Mouse (Mus musculus) myocyte (in vitro differentiated cells): ENCODE measurements around the gene 5730596B20Rik.

ENCODE experiments used
- MYOD1 ChIP-seq, 3 experiments: IDR thresholded peaks; one replicate each; pipeline ENCODE4 v1.6.1; 2011; ENCODE audit warnings: control low read depth in 2 of 3, low read depth in 2 of 3, mild to moderate bottlenecking in 2 of 3, moderate library complexity in 1 of 3; ENCODE audit not compliant: insufficient read length in 2 of 3, control insufficient read depth in 1 of 3
- POLR2A ChIP-seq: IDR thresholded peaks from one replicate; pipeline ENCODE4 v1.6.1; 2011; ENCODE audit warnings: low read depth, mild to moderate bottlenecking, control low read depth, moderate library complexity; ENCODE audit not compliant: insufficient read length
- REST ChIP-seq: IDR thresholded peaks from one replicate; pipeline ENCODE4 v1.6.1; 2011; ENCODE audit warnings: mild to moderate bottlenecking, control low read depth, moderate library complexity; ENCODE audit not compliant: insufficient read depth, insufficient read length
- SRF ChIP-seq: IDR thresholded peaks from one replicate; pipeline ENCODE4 v1.6.1; 2011; ENCODE audit warnings: low read depth; ENCODE audit not compliant: control insufficient read depth, insufficient read length
- TCF12 ChIP-seq: IDR thresholded peaks from one replicate; pipeline ENCODE4 v1.6.1; 2011; ENCODE audit warnings: mild to moderate bottlenecking, control low read depth; ENCODE audit not compliant: poor library complexity, insufficient read depth, severe bottlenecking
- TCF3 ChIP-seq: IDR thresholded peaks from one replicate; pipeline ENCODE4 v1.6.1; 2011; ENCODE audit warnings: low read depth, control low read depth; ENCODE audit not compliant: insufficient read length
- USF1 ChIP-seq: IDR thresholded peaks from one replicate; pipeline ENCODE4 v1.6.1; 2011; ENCODE audit warnings: low read depth, mild to moderate bottlenecking, control low read depth, moderate library complexity

GRCm38 (mm10) chr6:52139115-52139514 is 38.2 kb upstream of the 5730596B20Rik start:
- no peak for TF ChIP-seq SRF
- TF ChIP-seq TCF3, result no peak
- no peak for TF ChIP-seq POLR2A
- no peak for TF ChIP-seq MYOD1 (IDR thresholded peaks at IDR 0.05; ENCODE audit: control insufficient read depth in 1 of 3, insufficient read length in 2 of 3, low read depth in 2 of 3)
- TF ChIP-seq TCF12, result no peak
- no peak for TF ChIP-seq REST
- no peak for TF ChIP-seq USF1
